Mouse (Mus musculus) spleen, adult 2 months (tissue): ENCODE results near the gene Prkg1.

Source experiments
- CTCF ChIP-seq: fragments of 200-500 bp; IDR thresholded peaks from 2 replicates; pipeline ENCODE4 v1.5.1; 2011; ENCODE audit warnings: mild to moderate bottlenecking, inconsistent platforms; ENCODE audit not compliant: insufficient read depth, insufficient read length, insufficient replicate concordance; ENCODE audit errors: extremely low read depth
- POLR2A ChIP-seq: fragments of 200-500 bp; IDR thresholded peaks from 2 replicates; pipeline ENCODE4 v1.6.1; 2011; ENCODE audit warnings: low read depth, low read length, inconsistent platforms

DNA sequence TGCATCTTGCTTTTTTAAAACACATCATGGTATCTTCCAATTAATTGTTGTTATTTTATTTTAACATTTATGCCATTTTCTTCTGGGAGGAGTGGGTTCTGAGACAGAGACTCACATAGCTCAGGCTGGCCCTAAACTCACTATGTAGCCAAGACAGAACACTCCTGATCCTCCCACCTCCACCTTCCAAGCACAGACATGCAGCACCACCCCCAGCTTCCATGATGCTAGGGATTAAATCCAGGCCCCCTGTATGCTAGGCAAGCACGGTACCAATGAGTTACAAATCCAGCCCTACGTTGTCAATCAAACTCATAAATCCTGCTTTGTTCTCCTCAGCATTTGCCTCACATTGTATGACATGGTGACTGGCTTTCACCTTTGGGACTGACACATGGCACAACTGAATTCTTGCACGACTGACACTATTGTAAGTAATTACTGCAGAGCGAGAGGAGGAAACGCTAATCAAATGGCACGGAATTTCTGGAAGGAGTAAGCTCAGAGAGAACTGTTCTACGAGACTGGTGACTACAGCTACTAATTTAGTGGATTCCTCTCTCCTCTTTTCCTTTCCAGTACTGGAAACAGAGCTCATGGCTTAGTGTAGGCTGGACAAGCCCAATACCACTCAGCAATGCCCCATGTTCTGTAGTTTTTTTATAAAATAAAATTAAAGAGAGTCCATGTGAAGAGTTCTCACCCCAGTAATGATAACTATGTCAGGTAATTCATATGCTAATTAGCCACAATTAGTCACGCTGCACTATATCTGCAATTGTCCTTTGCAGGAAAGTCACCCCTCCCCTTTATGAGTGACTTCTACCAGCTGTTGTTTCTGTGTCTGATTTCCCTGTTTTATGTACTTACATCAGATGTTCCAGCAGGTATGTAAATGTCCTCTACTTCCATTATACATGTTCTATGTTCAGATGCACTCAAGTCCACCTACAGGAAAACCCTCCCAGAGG lies 133.6 kb downstream of the Prkg1 start:
- TF ChIP-seq CTCF = no peak
- no peak for TF ChIP-seq POLR2A
